8 mouse cellular contexts compared by ENCODE assay signal in the genomic region with DNA sequence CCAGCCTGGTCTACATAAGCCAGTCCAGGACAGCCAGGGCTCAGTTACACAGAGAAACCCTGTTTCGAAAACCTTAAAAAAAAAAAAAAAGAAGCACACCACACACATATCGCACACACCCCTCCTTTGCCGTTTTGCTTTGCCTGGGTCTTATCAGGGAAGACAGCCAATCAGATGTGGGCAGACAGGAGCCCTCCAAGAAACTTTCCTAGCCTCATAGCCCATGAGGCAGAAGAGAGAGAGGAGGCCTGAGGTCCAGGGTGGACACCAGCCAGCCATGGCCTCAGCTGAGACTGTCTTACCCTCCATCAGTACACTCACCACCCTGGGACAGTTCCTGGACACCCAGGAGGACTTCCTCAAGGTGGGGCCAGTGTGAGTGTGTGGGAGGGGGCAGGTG. TPM values are rescaled to one million over a fixed set of nuclear protein-coding genes. Genes with fewer than 3 reads are reported as not detected.
DNase-seq lines count a peak whose midpoint lies in the region; ATAC-seq and TF ChIP-seq lines count a peak whose summit lies in the region.

A gene (plus strand): TSS at position 177 of the 400 bp plus-strand sequence.

- H3K9ac ChIP-seq in embryonic facial prominence, embryonic 12.5 days: peak within 1 kb of the TSS; percentile 74
- H3K9ac ChIP-seq in limb, embryonic 11.5 days (ENCODE audit: low read length): peak within 1 kb of the TSS; percentile 78

- no peak for DNase-seq in layer of hippocampus, adult 2 months (ENCODE audit: low spot score in 2 of 2)
- DNase-seq in layer of hippocampus, postnatal 10 days (ENCODE audit: low spot score in 2 of 2): no peak
- DNase-seq in limb, embryonic 11.5 days (ENCODE audit: low spot score): no peak
- no peak for DNase-seq in right cerebral cortex, postnatal 14 days
- DNase-seq in gastrocnemius, postnatal 10 days: no peak
- DNase-seq in left cerebral cortex, postnatal 10 days (ENCODE audit: extremely low spot score in 1 of 2, low spot score in 2 of 2): no peak

- no peak for TF ChIP-seq POLR2A in olfactory bulb, adult 2 months (IDR thresholded peaks at IDR 0.05; ENCODE audit: insufficient read depth, low read depth, low read length)

- H3K36me3 ChIP-seq in embryonic facial prominence, embryonic 12.5 days: no peaks in the 10 kb centered on the region
- H3K36me3 ChIP-seq in limb, embryonic 11.5 days (ENCODE audit: control insufficient read depth, insufficient read depth, low read length): no peaks in the 10 kb centered on the region

- no peak for TF ChIP-seq CTCF in layer of hippocampus, adult 2 months (conservative IDR thresholded peaks at IDR 0.05)
- TF ChIP-seq CTCF in olfactory bulb, adult 2 months (IDR thresholded peaks at IDR 0.05; ENCODE audit: insufficient read depth, low read depth, low read length): no peak

- intact Hi-C loops in left cerebral cortex, postnatal 10 days (cut with DNase I): loop anchor here (5.0 kb wide), 1 partner anchor 54 kb away; a partner anchor contains a TSS

- no peaks in the 10 kb centered on the region for H3K9me3 ChIP-seq in embryonic facial prominence, embryonic 12.5 days
- H3K9me3 ChIP-seq in limb, embryonic 11.5 days (ENCODE audit: control insufficient read depth, low read length): no peaks in the 10 kb centered on the region

- H3K27me3 ChIP-seq in embryonic facial prominence, embryonic 12.5 days: no peaks in the 10 kb centered on the region
- peaks cover 3% of the 10 kb centered on the region; the same call in 1 of the 2 replicates for H3K27me3 ChIP-seq in limb, embryonic 11.5 days (ENCODE audit: control insufficient read depth, insufficient read depth, low read length)

- H3K27ac ChIP-seq in layer of hippocampus, adult 2 months: peak within 1 kb of the TSS; percentile 69
- peak within 1 kb of the TSS; percentile 80 for H3K27ac ChIP-seq in embryonic facial prominence, embryonic 12.5 days
- H3K27ac ChIP-seq in limb, embryonic 11.5 days (replicated peaks; ENCODE audit: low read depth, low read length): 0 out of 2 replicates have a peak within 1 kb of the TSS, but pooled peaks have one; percentile 21
- H3K27ac ChIP-seq in olfactory bulb, adult 2 months (ENCODE audit: insufficient read depth, low read depth, low read length): no peak within 1 kb of the TSS

- H3K4me1 ChIP-seq in embryonic facial prominence, embryonic 12.5 days: peaks cover 5% of the 10 kb centered on the region; the same call in 1 of the 2 replicates
- peaks cover 8% of the 10 kb centered on the region; the same call in 1 of the 2 replicates for H3K4me1 ChIP-seq in limb, embryonic 11.5 days (ENCODE audit: control insufficient read depth, insufficient read depth, low read length)
- H3K4me1 ChIP-seq in olfactory bulb, adult 2 months (ENCODE audit: control insufficient read depth, insufficient read depth, low read length): peaks cover 3% of the 10 kb centered on the region; the same call in 1 of the 2 replicates

- 63% methylated on average over 3 of the region's 3 CpGs for WGBS in embryonic facial prominence, embryonic 12.5 days
- WGBS in limb, embryonic 11.5 days: 79% methylated on average over 3 of the region's 3 CpGs
- 78% methylated on average over 3 of the region's 3 CpGs for WGBS in olfactory bulb, adult 2 months

- no peak for ATAC-seq in embryonic facial prominence, embryonic 12.5 days (ENCODE audit: insufficient number of reproducible peaks, insufficient read depth, low FRiP score, low TSS enrichment)
- ATAC-seq in limb, embryonic 11.5 days (ENCODE audit: insufficient number of reproducible peaks, low FRiP score, low TSS enrichment, low read depth): no peak

- H3K4me3 ChIP-seq in layer of hippocampus, adult 2 months: peak within 1 kb of the TSS; percentile 64
- H3K4me3 ChIP-seq in embryonic facial prominence, embryonic 12.5 days: peak within 1 kb of the TSS; percentile 61
- peak within 1 kb of the TSS; percentile 64 for H3K4me3 ChIP-seq in limb, embryonic 11.5 days (ENCODE audit: low read depth, low read length)
- H3K4me3 ChIP-seq in olfactory bulb, adult 2 months (ENCODE audit: insufficient read depth, low read depth, low read length): peak within 1 kb of the TSS; percentile 58

- H3K4me2 ChIP-seq in embryonic facial prominence, embryonic 12.5 days (replicated peaks): peak within 1 kb of the TSS; percentile 94
- H3K4me2 ChIP-seq in limb, embryonic 11.5 days (ENCODE audit: low read depth, severe bottlenecking): peak within 1 kb of the TSS; percentile 97

RNA-seq across cellular contexts. Expression of the gene that starts here (rescaled TPM):
- not detected for total RNA-seq in layer of hippocampus, adult 2 months (2021)
- not detected for total RNA-seq in layer of hippocampus, postnatal 10 days (2021)
- 4.7 and 5.4 TPM in 2 replicates for polyA plus RNA-seq in embryonic facial prominence, embryonic 12.5 days (2016; fragmentation: Nextera tagmentation; extraction: Ambion mirVana)
- 9.1 and 11.0 TPM in 2 replicates for polyA plus RNA-seq in limb, embryonic 11.5 days (2014; fragmentation: Nextera tagmentation; extraction: Ambion mirVana)
- not detected in 2 replicates for polyA plus RNA-seq in olfactory bulb, adult 2 months (2012; ENCODE audit: insufficient read depth, insufficient read length, low replicate concordance, missing spikeins)
- under 1 TPM in 1 of 2 experiments, not detected in 1; 0.84 TPM for total RNA-seq in gastrocnemius, postnatal 10 days (2021)
- total RNA-seq in left cerebral cortex, postnatal 10 days (2021): not detected
